Comparison of ENCODE assay signal across 8 mouse cellular contexts in the genomic region with DNA sequence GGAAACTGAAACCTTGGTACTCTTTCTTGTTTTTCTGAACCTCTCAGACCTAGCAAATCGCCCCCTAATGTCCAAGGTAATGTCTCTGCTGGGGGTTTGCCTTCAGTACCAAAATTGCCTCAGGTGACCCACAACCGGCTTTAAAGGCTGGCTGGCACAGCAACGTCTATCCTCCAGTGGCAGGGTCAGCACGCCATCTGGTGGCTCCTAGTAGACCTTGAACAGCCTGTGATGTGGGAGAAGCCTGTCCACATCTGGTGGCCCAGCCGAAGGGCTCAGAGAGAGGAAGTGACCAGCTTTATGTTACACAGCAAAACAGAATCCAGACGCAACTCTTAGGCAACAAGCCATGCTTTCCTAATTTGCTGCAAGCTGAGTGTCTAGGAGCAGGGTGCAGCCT. TPM values are rescaled to one million over a fixed set of nuclear protein-coding genes. Genes with fewer than 3 reads are reported as not detected.
DNase-seq lines count a peak whose midpoint lies in the region; ATAC-seq lines count a peak whose summit lies in the region.

No protein-coding gene starts in this region.

- no peaks in the 10 kb centered on the region for H3K9me3 ChIP-seq in forebrain, embryonic 11.5 days (ENCODE audit: control insufficient read depth, low read length)
- no peaks in the 10 kb centered on the region for H3K9me3 ChIP-seq in forebrain, embryonic 13.5 days (replicated peaks)
- no peaks in the 10 kb centered on the region for H3K9me3 ChIP-seq in limb, embryonic 12.5 days

- H3K4me3 ChIP-seq in forebrain, embryonic 11.5 days (ENCODE audit: low read depth, low read length), result no peak overlapping the region
- no peak overlapping the region for H3K4me3 ChIP-seq in forebrain, embryonic 13.5 days
- no peak overlapping the region for H3K4me3 ChIP-seq in limb, embryonic 12.5 days (replicated peaks)

- H3K27me3 ChIP-seq in forebrain, embryonic 11.5 days (ENCODE audit: control insufficient read depth, insufficient read depth, low read length), result no peaks in the 10 kb centered on the region
- H3K27me3 ChIP-seq in forebrain, embryonic 13.5 days, result peaks cover 7% of the 10 kb centered on the region
- H3K27me3 ChIP-seq in limb, embryonic 12.5 days, result no peaks in the 10 kb centered on the region

- WGBS in forebrain, embryonic 11.5 days, result 7% methylated on average over 6 of the region's 6 CpGs
- WGBS in forebrain, embryonic 13.5 days, result 8% methylated on average over 6 of the region's 6 CpGs
- WGBS in limb, embryonic 12.5 days, result 2% methylated on average over 6 of the region's 6 CpGs

- H3K4me1 ChIP-seq in forebrain, embryonic 11.5 days (replicated peaks; ENCODE audit: control insufficient read depth, insufficient read depth, low read length), result no peaks in the 10 kb centered on the region
- H3K4me1 ChIP-seq in forebrain, embryonic 13.5 days, result no peaks in the 10 kb centered on the region
- H3K4me1 ChIP-seq in limb, embryonic 12.5 days (replicated peaks), result no peaks in the 10 kb centered on the region

- no peak overlapping the region for H3K27ac ChIP-seq in forebrain, embryonic 11.5 days (ENCODE audit: low read depth, low read length)
- no peak overlapping the region for H3K27ac ChIP-seq in forebrain, embryonic 13.5 days
- no peak overlapping the region for H3K27ac ChIP-seq in limb, embryonic 12.5 days

- H3K36me3 ChIP-seq in forebrain, embryonic 11.5 days (ENCODE audit: control insufficient read depth, insufficient read depth, low read length), result no peaks in the 10 kb centered on the region
- no peaks in the 10 kb centered on the region for H3K36me3 ChIP-seq in forebrain, embryonic 13.5 days (ENCODE audit: poor library complexity, severe bottlenecking)
- H3K36me3 ChIP-seq in limb, embryonic 12.5 days, result no peaks in the 10 kb centered on the region

- ATAC-seq in forebrain, embryonic 11.5 days (replicated peaks; ENCODE audit: low FRiP score), result no peak
- no peak for ATAC-seq in forebrain, embryonic 13.5 days
- peak; percentile 59; the same call in 1 of the 2 replicates for ATAC-seq in limb, embryonic 12.5 days (ENCODE audit: insufficient number of reproducible peaks, insufficient read depth, low FRiP score, low TSS enrichment, low read depth)

- peak; percentile 80 for DNase-seq in forebrain, embryonic 11.5 days (ENCODE audit: low spot score)
- peak; percentile 85 to 87 for DNase-seq in cerebellum, postnatal 36 days
- peak; percentile 66 for DNase-seq in gastrocnemius, postnatal 25 days
- DNase-seq in kidney, adult 8-10 months, result peak; percentile 71 to 87
- DNase-seq in monocyte, adult 2 months (ENCODE audit: low read depth in 1 of 2, low spot score in 2 of 2), result peak; percentile 66 to 74
- DNase-seq in spleen, postnatal 14 days (ENCODE audit: low spot score in 2 of 2), result peak; percentile 50 to 68

- no peak overlapping the region for H3K4me2 ChIP-seq in forebrain, embryonic 11.5 days (ENCODE audit: low read depth, low read length, severe bottlenecking)
- no peak overlapping the region for H3K4me2 ChIP-seq in forebrain, embryonic 13.5 days
- no peak overlapping the region for H3K4me2 ChIP-seq in limb, embryonic 12.5 days

- H3K9ac ChIP-seq in forebrain, embryonic 11.5 days (ENCODE audit: low read length), result no peak overlapping the region
- H3K9ac ChIP-seq in forebrain, embryonic 13.5 days, result no peak overlapping the region
- no peak overlapping the region for H3K9ac ChIP-seq in limb, embryonic 12.5 days (replicated peaks)

RNA-seq across cellular contexts. Expression of a gene that starts 9.7 kb away (rescaled TPM):
- 24.1 and 28.3 TPM in 2 replicates for polyA plus RNA-seq in forebrain, embryonic 11.5 days (2014; fragmentation: Nextera tagmentation; extraction: Ambion mirVana)
- 26.2 and 29.3 TPM in 2 replicates for polyA plus RNA-seq in forebrain, embryonic 13.5 days (2015; fragmentation: Nextera tagmentation; extraction: Ambion mirVana)
- 10 to 100 TPM in 1 of 2 experiments, 1 to 10 TPM in 1; 9.5 to 12.0 TPM for total RNA-seq in gastrocnemius, postnatal 25 days (2021)
- 19.9 and 22.1 TPM in 2 replicates for polyA plus RNA-seq in limb, embryonic 12.5 days (2016; fragmentation: Nextera tagmentation; extraction: Ambion mirVana)

RNA-seq across cellular contexts. Expression of a gene that starts 28.5 kb away (rescaled TPM):
- 439 and 447 TPM in 2 replicates for polyA plus RNA-seq in forebrain, embryonic 11.5 days (2014; fragmentation: Nextera tagmentation; extraction: Ambion mirVana)
- 264 and 275 TPM in 2 replicates for polyA plus RNA-seq in forebrain, embryonic 13.5 days (2015; fragmentation: Nextera tagmentation; extraction: Ambion mirVana)
- 1 to 10 TPM; 3.2 to 6.5 TPM for total RNA-seq in gastrocnemius, postnatal 25 days (2021)
- polyA plus RNA-seq in limb, embryonic 12.5 days (2016; fragmentation: Nextera tagmentation; extraction: Ambion mirVana), result 402 and 439 TPM in 2 replicates

RNA-seq across cellular contexts. Expression of a gene that starts 50.1 kb away (rescaled TPM):
- polyA plus RNA-seq in forebrain, embryonic 11.5 days (2014; fragmentation: Nextera tagmentation; extraction: Ambion mirVana), result 0.20 and 0.24 TPM in 2 replicates
- polyA plus RNA-seq in forebrain, embryonic 13.5 days (2015; fragmentation: Nextera tagmentation; extraction: Ambion mirVana), result 1.0 TPM in 2 replicates
- total RNA-seq in gastrocnemius, postnatal 25 days (2021), result 1 to 10 TPM in 1 of 2 experiments, under 1 TPM in 1; 0.20 to 1.4 TPM
- polyA plus RNA-seq in limb, embryonic 12.5 days (2016; fragmentation: Nextera tagmentation; extraction: Ambion mirVana), result 0.18 and 0.30 TPM in 2 replicates
